Comparison of ENCODE assay signal across 13 mouse cellular contexts in genomic region chr7:101017021-101017461, GRCm38 (mm10). TPM values are rescaled to one million over a fixed set of nuclear protein-coding genes. Genes with fewer than 3 reads are reported as not detected.
DNase-seq lines count a peak whose midpoint lies in the region; ATAC-seq lines count a peak whose summit lies in the region.
"Had no signal": no experiment of that assay in that cellular context is flagged by ENCODE, and none has a peak within 500 bp of the region (broad histone marks: within the 10 kb centered on the region; RNA-seq: fewer than 3 reads in every experiment).

No protein-coding gene starts in this region.

- H3K36me3 ChIP-seq in hindbrain, embryonic 15.5 days = no peaks in the 10 kb centered on the region
- H3K36me3 ChIP-seq in hindbrain, embryonic 13.5 days = no peaks in the 10 kb centered on the region
- H3K36me3 ChIP-seq: heart, embryonic 13.5 days had no signal

- peak overlapping the region; percentile 30 for H3K27ac ChIP-seq in hindbrain, embryonic 15.5 days (replicated peaks)
- H3K27ac ChIP-seq in hindbrain, embryonic 13.5 days = no peak overlapping the region
- H3K27ac ChIP-seq: heart, embryonic 13.5 days had no signal

- ATAC-seq in hindbrain, embryonic 15.5 days (ENCODE audit: low FRiP score, low read depth) = peak; percentile 66; the same call in 1 of the 2 replicates
- ATAC-seq in hindbrain, embryonic 13.5 days (ENCODE audit: low FRiP score) = no peak
- no peak for ATAC-seq in erythroblast, adult 5-6 weeks (replicated peaks; ENCODE audit: low FRiP score, poor library complexity, severe bottlenecking)

- peaks cover 12% of the 10 kb centered on the region for H3K4me1 ChIP-seq in hindbrain, embryonic 15.5 days (replicated peaks)
- peaks cover 25% of the 10 kb centered on the region for H3K4me1 ChIP-seq in hindbrain, embryonic 13.5 days (replicated peaks)

- DNase-seq in cerebellum, postnatal 10 days = peak; percentile 80 to 86
- DNase-seq in cerebellum, adult 9-10 months = no peak
- DNase-seq in retina, postnatal 1 day = peak; percentile 41
- DNase-seq in retina, embryonic 14.5 days (ENCODE audit: low spot score) = no peak
- DNase-seq in telencephalon, adult 2 months (ENCODE audit: low read depth, low spot score) = peak; percentile 26
- DNase-seq: adrenal gland, adult 2 months; kidney, postnatal 36 days; liver; lung, postnatal 4 days had no signal

- no peaks in the 10 kb centered on the region for H3K9me3 ChIP-seq in hindbrain, embryonic 15.5 days
- no peaks in the 10 kb centered on the region for H3K9me3 ChIP-seq in hindbrain, embryonic 13.5 days
- H3K9me3 ChIP-seq: heart, embryonic 13.5 days had no signal

- no peak overlapping the region for H3K9ac ChIP-seq in hindbrain, embryonic 15.5 days
- H3K9ac ChIP-seq in hindbrain, embryonic 13.5 days = no peak overlapping the region
- H3K9ac ChIP-seq: heart, embryonic 13.5 days had no signal

- H3K4me3 ChIP-seq in hindbrain, embryonic 15.5 days = no peak overlapping the region
- no peak overlapping the region for H3K4me3 ChIP-seq in hindbrain, embryonic 13.5 days
- H3K4me3 ChIP-seq: heart, embryonic 13.5 days had no signal

- H3K4me2 ChIP-seq in hindbrain, embryonic 15.5 days = no peak overlapping the region
- H3K4me2 ChIP-seq in hindbrain, embryonic 13.5 days = no peak overlapping the region
- H3K4me2 ChIP-seq: heart, embryonic 13.5 days had no signal

- WGBS in hindbrain, embryonic 15.5 days = 46% methylated on average over 7 of the region's 7 CpGs
- 60% methylated on average over 7 of the region's 7 CpGs for WGBS in hindbrain, embryonic 13.5 days

- peaks cover 12% of the 10 kb centered on the region for H3K27me3 ChIP-seq in hindbrain, embryonic 15.5 days
- peaks cover 33% of the 10 kb centered on the region for H3K27me3 ChIP-seq in hindbrain, embryonic 13.5 days

RNA-seq across cellular contexts. Expression of gene P2ry2, which starts 4.4 kb away (rescaled TPM):
- 0.39 and 0.54 TPM in 2 replicates for polyA plus RNA-seq in hindbrain, embryonic 15.5 days (2015; fragmentation: Nextera tagmentation; extraction: Ambion mirVana)
- polyA plus RNA-seq in hindbrain, embryonic 13.5 days (2015; fragmentation: Nextera tagmentation; extraction: Ambion mirVana) = 0.39 and 0.65 TPM in 2 replicates
- total RNA-seq in erythroblast, adult 5-6 weeks (2015; ENCODE audit: low replicate concordance) = 0.38 and 1.3 TPM in 2 replicates
- 0.28 and 0.68 TPM in 2 replicates for total RNA-seq in erythroblast, adult 5-6 weeks (2017; ENCODE audit: low replicate concordance)

RNA-seq across cellular contexts. Expression of gene P2ry6, which starts 42.6 kb away (rescaled TPM):
- 3.2 and 4.4 TPM in 2 replicates for polyA plus RNA-seq in hindbrain, embryonic 15.5 days (2015; fragmentation: Nextera tagmentation; extraction: Ambion mirVana)
- 2.7 and 3.5 TPM in 2 replicates for polyA plus RNA-seq in hindbrain, embryonic 13.5 days (2015; fragmentation: Nextera tagmentation; extraction: Ambion mirVana)
- total RNA-seq in erythroblast, adult 5-6 weeks (2015; ENCODE audit: low replicate concordance) = 3.3 and 6.1 TPM in 2 replicates
- total RNA-seq in erythroblast, adult 5-6 weeks (2017; ENCODE audit: low replicate concordance) = 0.42 and 0.94 TPM in 2 replicates

Comparison
In these comparisons a context has a peak if more than half of its experiments do, and no peak if none do; other contexts are left out.
1. DNase-seq: peak in cerebellum, postnatal 10 days (2 of 2), retina, postnatal 1 day (single experiment) and telencephalon, adult 2 months (single experiment); none in cerebellum, adult 9-10 months (single experiment) and retina, embryonic 14.5 days (single experiment).